Mouse (Mus musculus) G1E (cell line): ENCODE measurements around the gene Usp40. TPM values are rescaled to one million over a fixed set of nuclear protein-coding genes. Genes with fewer than 3 reads are reported as not detected.

Source experiments
- ATAC-seq: 2 replicates; pipeline ENCODE4 v1.8.0; 2016; ENCODE audit warnings: mild to moderate bottlenecking; ENCODE audit not compliant: insufficient number of reproducible peaks, poor library complexity, low FRiP score, severe bottlenecking; ENCODE audit errors: extremely low read depth
- DNase-seq: peaks from one replicate; pipeline ENCODE4 v3.0.0; 2012; ENCODE audit warnings: low spot score
- H3K27me3 ChIP-seq: 2 replicates; pipeline ENCODE4 v1.6.1; 2012; ENCODE audit warnings: mild to moderate bottlenecking, low read length, inconsistent platforms; ENCODE audit not compliant: insufficient read depth
- H3K36me3 ChIP-seq: replicated peaks from 2 replicates; pipeline ENCODE3; 2012; ENCODE audit warnings: mild to moderate bottlenecking, inconsistent platforms
- H3K4me1 ChIP-seq: 2 replicates; pipeline ENCODE4 v1.6.1; 2012; ENCODE audit warnings: low read depth, low read length, inconsistent platforms, mixed read lengths; ENCODE audit not compliant: insufficient read depth
- H3K4me3 ChIP-seq: 2 replicates; pipeline ENCODE4 v1.5.1; 2012; ENCODE audit warnings: low read depth, mild to moderate bottlenecking, inconsistent platforms, low read length, moderate library complexity, mixed read lengths
- H3K9me3 ChIP-seq: replicated peaks from 2 replicates; pipeline ENCODE4 v1.6.1; 2012; ENCODE audit warnings: inconsistent platforms
- CTCF ChIP-seq: IDR thresholded peaks from 2 replicates; pipeline ENCODE4 v1.5.1; 2012; ENCODE audit warnings: low read depth, low read length, inconsistent platforms, mixed read lengths
- GATA1 ChIP-seq: IDR thresholded peaks from 2 replicates; pipeline ENCODE4 v1.6.1; 2012; ENCODE audit warnings: borderline replicate concordance, low read length, inconsistent platforms, mixed read lengths
- GATA2 ChIP-seq: IDR thresholded peaks from 2 replicates; pipeline ENCODE4 v1.6.1; 2012; ENCODE audit warnings: low read depth, low read length, inconsistent platforms, borderline replicate concordance
- POLR2AphosphoS5 ChIP-seq: IDR thresholded peaks from 2 replicates; pipeline ENCODE4 v1.6.1; 2012; ENCODE audit warnings: low read depth, low read length, inconsistent platforms; ENCODE audit not compliant: insufficient replicate concordance
- TAL1 ChIP-seq: conservative IDR thresholded peaks from 2 replicates; pipeline ENCODE4 v1.6.1; 2012; ENCODE audit warnings: low read depth, low read length, inconsistent platforms, mixed read lengths
- polyA plus RNA-seq: library from polyadenylated mRNA; stranded (reverse); fragments of >175 nt; gene quantifications from 2 replicates; pipeline ENCODE4 v1.2.3, GENCODE M21; 2012
- total RNA-seq, 2 experiments: library from RNA; stranded (forward) in 1 of 2; stranded (reverse) in 1 of 2; fragments of 200-1000 nt in 1 of 2; fragments of >200 nt in 1 of 2; fragmentation: Nextera tagmentation in 1 of 2; gene quantifications; 2 replicates each; pipeline ENCODE4 v1.2.3; 2014 to 2017

The Usp40 gene
- total and polyA plus RNA-seq, 3 experiments = 4.2 to 109 (median 43.7) TPM

DNA sequence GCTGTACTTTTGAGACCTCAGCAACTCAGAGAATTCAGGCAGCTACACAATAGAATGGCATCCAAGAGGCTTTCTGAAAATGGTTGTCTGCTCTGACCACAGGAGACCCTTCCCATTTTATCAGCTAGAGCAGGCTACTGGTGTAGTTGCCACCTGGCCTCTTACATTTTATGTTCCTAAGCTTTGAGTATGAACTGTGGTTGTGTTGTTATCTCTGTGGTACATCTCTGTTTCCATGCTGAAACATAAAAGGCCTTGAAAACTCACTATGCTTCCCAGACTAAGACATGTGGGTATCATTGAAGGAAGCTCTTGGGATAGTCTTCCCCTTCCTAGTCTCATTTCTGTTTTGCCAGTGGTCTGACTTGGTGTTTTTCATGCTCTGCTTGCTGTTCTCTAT is 106.2 kb downstream of the Usp40 start:
- no peaks in the 10 kb centered on the region for H3K9me3 ChIP-seq
- ATAC-seq = no peak
- no peaks in the 10 kb centered on the region for H3K27me3 ChIP-seq
- peaks cover 43% of the 10 kb centered on the region for H3K4me1 ChIP-seq
- peaks cover 47% of the 10 kb centered on the region for H3K36me3 ChIP-seq
- no peak for DNase-seq
- TF ChIP-seq CTCF = no peak
- no peak for TF ChIP-seq GATA1
- TF ChIP-seq POLR2AphosphoS5 = no peak
- TF ChIP-seq TAL1 = no peak
- no peak for TF ChIP-seq GATA2
- H3K4me3 ChIP-seq = no peak overlapping the region

DNA sequence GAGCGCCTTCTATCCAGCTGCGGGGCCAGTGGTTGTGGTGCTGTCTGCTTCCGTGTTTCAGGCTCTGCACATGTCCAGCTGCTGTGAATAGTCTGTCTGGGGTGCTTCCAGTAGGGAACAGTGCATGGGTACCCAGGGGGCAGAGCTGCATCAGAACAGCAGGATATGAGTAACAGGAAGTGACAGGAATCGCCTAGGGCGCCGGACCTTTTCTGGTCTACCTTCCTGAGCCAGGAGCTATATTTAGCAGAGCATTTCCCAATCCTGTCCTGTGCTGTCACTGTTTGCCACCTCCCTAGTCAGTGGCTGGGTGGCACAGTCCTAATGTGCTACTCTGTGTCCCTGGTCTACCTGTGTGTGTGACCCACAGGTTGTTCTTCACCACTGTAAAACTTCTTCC is 107.4 kb downstream of the Usp40 start:
- Histone ChIP-seq H3K4me3 (no peak overlapping the region; the same call in 1 of the 2 replicates), H3K9me3 (no peaks in the 10 kb centered on the region), H3K4me1 (peaks cover 35% of the 10 kb centered on the region), H3K36me3 (peaks cover 51% of the 10 kb centered on the region), H3K27me3 (no peaks in the 10 kb centered on the region)
- DNase-seq (no peak), ATAC-seq (no peak)
- no peak for TF ChIP-seq GATA2
- no peak for TF ChIP-seq GATA1
- no peak for TF ChIP-seq CTCF
- TF ChIP-seq TAL1 = no peak
- no peak for TF ChIP-seq POLR2AphosphoS5

DNA sequence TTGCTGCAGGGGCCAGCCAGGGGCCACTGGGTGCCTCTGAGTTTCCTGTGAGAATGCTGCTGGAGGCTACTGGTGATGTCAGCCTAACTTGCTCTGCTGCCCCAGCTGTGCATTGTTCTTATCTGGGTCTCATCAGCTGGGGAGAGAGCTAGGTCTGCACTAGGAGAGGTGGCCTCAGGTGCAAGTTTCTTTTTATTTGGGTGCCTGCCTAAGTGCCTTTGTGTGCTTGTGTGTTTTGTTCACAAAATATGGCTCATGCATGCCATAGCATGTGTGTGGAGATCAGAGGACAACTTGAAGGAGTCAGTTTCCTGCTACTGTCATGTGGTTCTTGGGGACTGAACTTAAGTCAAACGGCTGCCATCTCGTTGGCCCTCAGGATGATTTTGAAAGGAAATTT is 108.7 kb downstream of the Usp40 start:
- Histone ChIP-seq H3K36me3 (peaks cover 55% of the 10 kb centered on the region), H3K27me3 (no peaks in the 10 kb centered on the region), H3K4me1 (peaks cover 34% of the 10 kb centered on the region), H3K9me3 (no peaks in the 10 kb centered on the region), H3K4me3 (no peak overlapping the region)
- ATAC-seq (peak; percentile 74), DNase-seq (peak; percentile 30)
- TF ChIP-seq GATA2 = no peak; the same call in 1 of the 2 replicates
- TF ChIP-seq GATA1 = no peak
- no peak for TF ChIP-seq CTCF
- no peak for TF ChIP-seq POLR2AphosphoS5
- no peak for TF ChIP-seq TAL1

DNA sequence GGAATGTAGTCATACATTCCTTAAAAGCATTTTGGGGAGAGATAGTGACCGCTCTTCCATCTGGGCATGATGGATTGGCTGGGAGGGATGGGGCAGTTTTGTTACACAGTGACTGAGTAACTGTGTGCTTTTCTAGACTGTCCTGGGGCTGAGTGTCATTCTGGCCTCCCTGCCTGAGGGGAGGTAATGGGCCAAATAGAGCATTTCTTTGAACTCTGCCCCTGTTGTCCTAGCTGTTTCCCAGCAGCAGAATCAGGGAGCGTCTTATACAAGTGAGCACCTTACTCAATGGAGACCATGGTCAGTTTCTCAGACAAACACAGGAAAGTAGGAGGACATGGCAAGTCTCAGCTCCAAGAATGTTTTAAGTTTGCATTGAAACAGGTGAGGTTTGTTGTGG is 111.4 kb downstream of the Usp40 start:
- no peak for DNase-seq
- TF ChIP-seq GATA1 (no peak), GATA2 (no peak), TAL1 (no peak), CTCF (no peak), POLR2AphosphoS5 (no peak)
- H3K27me3 ChIP-seq = no peaks in the 10 kb centered on the region
- no peak for ATAC-seq
- no peak overlapping the region for H3K4me3 ChIP-seq
- H3K9me3 ChIP-seq = no peaks in the 10 kb centered on the region
- H3K36me3 ChIP-seq = peaks cover 53% of the 10 kb centered on the region
- H3K4me1 ChIP-seq = peaks cover 32% of the 10 kb centered on the region

Other genes starting within 250 kb of the Usp40 start
- gene Sag, start 204.9 kb downstream of the Usp40 start, total RNA-seq (2014; fragmentation: Nextera tagmentation) = 0.19 TPM in 1 of 2 replicates, not detected in the other
- 0.82 and 1.0 TPM in 2 replicates for gene Sag, start 204.9 kb downstream of the Usp40 start, total RNA-seq (2017)
- gene Sag, start 204.9 kb downstream of the Usp40 start, polyA plus RNA-seq = not detected in 2 replicates
- gene Dgkd, start 155.3 kb downstream of the Usp40 start, total RNA-seq (2014; fragmentation: Nextera tagmentation) = 58.8 and 61.5 TPM in 2 replicates
- 57.3 and 60.6 TPM in 2 replicates for gene Dgkd, start 155.3 kb downstream of the Usp40 start, total RNA-seq (2017)
- gene Dgkd, start 155.3 kb downstream of the Usp40 start, polyA plus RNA-seq = 15.2 and 20.2 TPM in 2 replicates
- not detected in 2 replicates for gene Ugt1a10, start 46.8 kb upstream of the Usp40 start, total RNA-seq (2014; fragmentation: Nextera tagmentation)
- gene Ugt1a10, start 46.8 kb upstream of the Usp40 start, total RNA-seq (2017) = 0.05 TPM in 1 of 2 replicates, not detected in the other
- gene Ugt1a10, start 46.8 kb upstream of the Usp40 start, polyA plus RNA-seq = not detected in 2 replicates
- gene Ugt1a9, start 62.2 kb upstream of the Usp40 start, total RNA-seq (2014; fragmentation: Nextera tagmentation) = not detected in 2 replicates
- 0.17 and 0.27 TPM in 2 replicates for gene Ugt1a9, start 62.2 kb upstream of the Usp40 start, total RNA-seq (2017)
- gene Ugt1a9, start 62.2 kb upstream of the Usp40 start, polyA plus RNA-seq = not detected in 2 replicates
- not detected in 2 replicates for gene Ugt1a8, start 79.3 kb upstream of the Usp40 start, total RNA-seq (2014; fragmentation: Nextera tagmentation)
- gene Ugt1a8, start 79.3 kb upstream of the Usp40 start, total RNA-seq (2017) = 0.17 TPM in 1 of 2 replicates, not detected in the other
- gene Ugt1a8, start 79.3 kb upstream of the Usp40 start, polyA plus RNA-seq = not detected in 2 replicates
- 0.30 and 0.63 TPM in 2 replicates for gene Ugt1a7c, start 86.5 kb upstream of the Usp40 start, total RNA-seq (2014; fragmentation: Nextera tagmentation)
- gene Ugt1a7c, start 86.5 kb upstream of the Usp40 start, total RNA-seq (2017) = 3.9 and 4.5 TPM in 2 replicates
- gene Ugt1a7c, start 86.5 kb upstream of the Usp40 start, polyA plus RNA-seq = 0.08 and 0.18 TPM in 2 replicates
- not detected in 2 replicates for gene Ugt1a6b, start 94.7 kb upstream of the Usp40 start, total RNA-seq (2014; fragmentation: Nextera tagmentation)
- gene Ugt1a6b, start 94.7 kb upstream of the Usp40 start, total RNA-seq (2017) = 0.27 and 0.41 TPM in 2 replicates
- not detected in 2 replicates for gene Ugt1a6b, start 94.7 kb upstream of the Usp40 start, polyA plus RNA-seq
- gene Ugt1a6a, start 126.3 kb upstream of the Usp40 start, total RNA-seq (2014; fragmentation: Nextera tagmentation) = 0.60 TPM in 1 of 2 replicates, not detected in the other
- gene Ugt1a6a, start 126.3 kb upstream of the Usp40 start, total RNA-seq (2017) = 0.23 and 0.98 TPM in 2 replicates
- gene Ugt1a6a, start 126.3 kb upstream of the Usp40 start, polyA plus RNA-seq = not detected in 2 replicates
- not detected in 2 replicates for gene Ugt1a5, start 157.5 kb upstream of the Usp40 start, total RNA-seq (2014; fragmentation: Nextera tagmentation)
- 0.05 TPM in 1 of 2 replicates, not detected in the other for gene Ugt1a5, start 157.5 kb upstream of the Usp40 start, total RNA-seq (2017)
- gene Ugt1a5, start 157.5 kb upstream of the Usp40 start, polyA plus RNA-seq = not detected in 2 replicates
- gene Ugt1a2, start 192.1 kb upstream of the Usp40 start, total RNA-seq (2014; fragmentation: Nextera tagmentation) = not detected in 2 replicates
- 0.05 TPM in 1 of 2 replicates, not detected in the other for gene Ugt1a2, start 192.1 kb upstream of the Usp40 start, total RNA-seq (2017)
- not detected in 2 replicates for gene Ugt1a2, start 192.1 kb upstream of the Usp40 start, polyA plus RNA-seq
- not detected in 2 replicates for gene Dnajb3, start 197.2 kb upstream of the Usp40 start, total RNA-seq (2014; fragmentation: Nextera tagmentation)
- gene Dnajb3, start 197.2 kb upstream of the Usp40 start, total RNA-seq (2017) = 0.16 TPM in 1 of 2 replicates, not detected in the other
- gene Dnajb3, start 197.2 kb upstream of the Usp40 start, polyA plus RNA-seq = not detected in 2 replicates
- gene Ugt1a1, start 203.4 kb upstream of the Usp40 start, total RNA-seq (2014; fragmentation: Nextera tagmentation) = not detected in 2 replicates
- gene Ugt1a1, start 203.4 kb upstream of the Usp40 start, total RNA-seq (2017) = 0.06 and 0.22 TPM in 2 replicates
- not detected in 2 replicates for gene Ugt1a1, start 203.4 kb upstream of the Usp40 start, polyA plus RNA-seq
- not detected in 2 replicates for gene Mroh2a, start 218.4 kb upstream of the Usp40 start, total RNA-seq (2014; fragmentation: Nextera tagmentation)
- 0.23 and 0.49 TPM in 2 replicates for gene Mroh2a, start 218.4 kb upstream of the Usp40 start, total RNA-seq (2017)
- not detected in 2 replicates for gene Mroh2a, start 218.4 kb upstream of the Usp40 start, polyA plus RNA-seq